Mouse (Mus musculus) cortical plate, adult 2 months (tissue): ENCODE measurements at regions not wholly inside any gene's neighbourhood (a gene's known extent, or its start where the extent isn't known, plus 50 kb on each side); places are given as distances from the start of the nearest gene placed in this dataset.

Source experiments
- CTCF ChIP-seq: fragments of 200-500 bp; IDR thresholded peaks from 2 replicates; pipeline ENCODE4 v1.5.1; 2011; ENCODE audit warnings: mild to moderate bottlenecking, control low read depth, low read length; ENCODE audit not compliant: insufficient read depth; ENCODE audit errors: extremely low read depth
- POLR2A ChIP-seq: fragments of 200-500 bp; IDR thresholded peaks from 2 replicates; pipeline ENCODE4 v1.6.1; 2011; ENCODE audit warnings: mild to moderate bottlenecking, low read length, control low read depth; ENCODE audit not compliant: insufficient read depth; ENCODE audit errors: extremely low read depth

GRCm38 (mm10) chr7:117887288-117887687 lies 228.7 kb downstream of the Rps15a start:
- no peak for TF ChIP-seq CTCF
- TF ChIP-seq POLR2A, result no peak
